Comparison of ENCODE assay signal across 7 mouse cellular contexts in the genomic region with DNA sequence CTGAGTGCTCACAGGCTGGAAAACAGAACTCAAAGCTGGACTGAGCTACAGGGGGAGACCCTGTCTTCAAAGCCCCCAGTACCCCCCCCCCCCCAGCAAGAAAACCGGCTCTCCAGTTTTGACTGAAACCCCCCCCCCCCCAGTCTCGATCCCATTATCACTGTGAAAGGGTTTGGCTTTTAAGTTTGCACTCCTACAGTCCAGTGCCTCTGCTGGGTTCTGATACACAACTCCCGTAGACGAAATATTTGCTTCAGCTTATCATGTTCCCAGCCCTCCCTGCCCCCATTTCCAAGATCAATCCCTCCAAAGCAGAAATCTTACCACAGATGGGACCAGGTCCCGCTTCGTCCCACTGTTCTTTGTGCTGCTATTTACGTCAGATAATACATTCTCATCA. TPM values are rescaled to one million over a fixed set of nuclear protein-coding genes. Genes with fewer than 3 reads are reported as not detected.
DNase-seq lines count a peak whose midpoint lies in the region; ATAC-seq lines count a peak whose summit lies in the region.

No protein-coding gene starts in this region.

- H3K4me3 ChIP-seq in liver, embryonic 11.5 days (ENCODE audit: low read depth, low read length), result no peak overlapping the region
- 0 out of 2 replicates have a peak overlapping the region, but pooled peaks have one; percentile 21 for H3K4me3 ChIP-seq in forebrain, embryonic 15.5 days
- peak overlapping the region; percentile 38 for H3K4me3 ChIP-seq in limb, embryonic 10.5 days
- no peak overlapping the region for H3K4me3 ChIP-seq in stomach, embryonic 14.5 days (ENCODE audit: low read depth, low read length)

- peaks cover 3% of the 10 kb centered on the region; the same call in 1 of the 2 replicates for H3K4me1 ChIP-seq in liver, embryonic 11.5 days (replicated peaks; ENCODE audit: control insufficient read depth, insufficient read depth, low read length)
- H3K4me1 ChIP-seq in forebrain, embryonic 15.5 days, result peaks cover 23% of the 10 kb centered on the region
- peaks cover 18% of the 10 kb centered on the region for H3K4me1 ChIP-seq in limb, embryonic 10.5 days
- H3K4me1 ChIP-seq in stomach, embryonic 14.5 days (ENCODE audit: control insufficient read depth, insufficient read depth, low read length), result 0 out of 2 replicates have a peak, but pooled peaks cover 2% of the 10 kb centered on the region

- H3K9ac ChIP-seq in liver, embryonic 11.5 days (ENCODE audit: low read depth, low read length), result no peak overlapping the region
- no peak overlapping the region for H3K9ac ChIP-seq in forebrain, embryonic 15.5 days (replicated peaks)
- no peak overlapping the region for H3K9ac ChIP-seq in stomach, embryonic 14.5 days (replicated peaks; ENCODE audit: low read depth, low read length)

- DNase-seq in liver, embryonic 11.5 days (ENCODE audit: low spot score), result no peak
- DNase-seq in liver, result no peak
- no peak for DNase-seq in limb, embryonic 10.5 days (ENCODE audit: low spot score)
- DNase-seq in thymus, postnatal 36 days, result no peak
- no peak for DNase-seq in left cerebral cortex, adult 11 months (ENCODE audit: low spot score)

- H3K9me3 ChIP-seq in liver, embryonic 11.5 days (ENCODE audit: control insufficient read depth, low read length), result no peaks in the 10 kb centered on the region
- H3K9me3 ChIP-seq in forebrain, embryonic 15.5 days, result no peaks in the 10 kb centered on the region
- no peaks in the 10 kb centered on the region for H3K9me3 ChIP-seq in limb, embryonic 10.5 days (replicated peaks)
- H3K9me3 ChIP-seq in stomach, embryonic 14.5 days (ENCODE audit: control insufficient read depth, low read depth, low read length), result no peaks in the 10 kb centered on the region

- ATAC-seq in liver, embryonic 11.5 days (replicated peaks; ENCODE audit: low FRiP score), result no peak
- 0 out of 2 replicates have a peak, but pooled peaks have one; percentile 5 for ATAC-seq in forebrain, embryonic 15.5 days (replicated peaks)
- 0 out of 2 replicates have a peak, but pooled peaks have one; percentile 8 for ATAC-seq in stomach, embryonic 14.5 days (ENCODE audit: insufficient number of reproducible peaks, insufficient read depth, low FRiP score, low read depth)

- peak overlapping the region; percentile 29; the same call in 1 of the 2 replicates for H3K4me2 ChIP-seq in liver, embryonic 11.5 days
- peak overlapping the region; percentile 46 for H3K4me2 ChIP-seq in forebrain, embryonic 15.5 days (replicated peaks)
- peak overlapping the region; percentile 42 for H3K4me2 ChIP-seq in stomach, embryonic 14.5 days (replicated peaks; ENCODE audit: low read depth, low read length)

- H3K27ac ChIP-seq in liver, embryonic 11.5 days (ENCODE audit: low read depth, low read length), result no peak overlapping the region
- H3K27ac ChIP-seq in forebrain, embryonic 15.5 days (replicated peaks), result no peak overlapping the region
- no peak overlapping the region for H3K27ac ChIP-seq in limb, embryonic 10.5 days
- no peak overlapping the region for H3K27ac ChIP-seq in stomach, embryonic 14.5 days (ENCODE audit: low read length)

- 56% methylated on average over 7 of the region's 7 CpGs for WGBS in liver, embryonic 11.5 days
- WGBS in forebrain, embryonic 15.5 days, result 25% methylated on average over 7 of the region's 7 CpGs
- 65% methylated on average over 7 of the region's 7 CpGs for WGBS in limb, embryonic 10.5 days
- 59% methylated on average over 6 of the region's 7 CpGs for WGBS in stomach, embryonic 14.5 days

- no peaks in the 10 kb centered on the region for H3K27me3 ChIP-seq in liver, embryonic 11.5 days (replicated peaks; ENCODE audit: control insufficient read depth, insufficient read depth, low read length)
- H3K27me3 ChIP-seq in forebrain, embryonic 15.5 days, result no peaks in the 10 kb centered on the region
- peaks cover 10% of the 10 kb centered on the region; the same call in 1 of the 2 replicates for H3K27me3 ChIP-seq in limb, embryonic 10.5 days (ENCODE audit: low read depth, poor library complexity, severe bottlenecking)
- no peaks in the 10 kb centered on the region for H3K27me3 ChIP-seq in stomach, embryonic 14.5 days (ENCODE audit: control insufficient read depth, insufficient read depth, low read length)

- no peaks in the 10 kb centered on the region for H3K36me3 ChIP-seq in liver, embryonic 11.5 days (ENCODE audit: control insufficient read depth, insufficient read depth, low read length)
- no peaks in the 10 kb centered on the region for H3K36me3 ChIP-seq in forebrain, embryonic 15.5 days
- H3K36me3 ChIP-seq in limb, embryonic 10.5 days, result no peaks in the 10 kb centered on the region
- no peaks in the 10 kb centered on the region for H3K36me3 ChIP-seq in stomach, embryonic 14.5 days (ENCODE audit: control insufficient read depth, insufficient read depth, low read length)

RNA-seq across cellular contexts. Expression of a gene that starts 50.8 kb away (rescaled TPM):
- polyA plus RNA-seq in liver, embryonic 11.5 days (2014; fragmentation: Nextera tagmentation; extraction: Ambion mirVana), result 28.9 and 32.2 TPM in 2 replicates
- polyA plus RNA-seq in forebrain, embryonic 15.5 days (2015; fragmentation: Nextera tagmentation; extraction: Ambion mirVana), result 68.6 and 71.1 TPM in 2 replicates
- polyA plus RNA-seq in limb, embryonic 10.5 days (2016; fragmentation: Nextera tagmentation; extraction: Ambion mirVana), result 48.6 and 62.4 TPM in 2 replicates
- polyA plus RNA-seq in stomach, embryonic 14.5 days (2014; fragmentation: Nextera tagmentation; extraction: Ambion mirVana), result 36.9 and 37.6 TPM in 2 replicates

Comparison
In these comparisons a context has a peak if more than half of its experiments do, and no peak if none do; other contexts are left out.
1. H3K4me3 ChIP-seq: peak in forebrain, embryonic 15.5 days (single experiment) and limb, embryonic 10.5 days (single experiment); none in liver, embryonic 11.5 days (single experiment) and stomach, embryonic 14.5 days (single experiment).
2. Peak in every context shown above with its lines, with median percentiles within 50 percentile points of each other: H3K4me2 ChIP-seq.